Mouse (Mus musculus): ENCODE data around the gene Trio. TPM values are rescaled to one million over a fixed set of nuclear protein-coding genes. Genes with fewer than 3 reads are reported as not detected.

Gene Trio
- polyA plus RNA-seq, 1 experiment = 154 TPM

DNA sequence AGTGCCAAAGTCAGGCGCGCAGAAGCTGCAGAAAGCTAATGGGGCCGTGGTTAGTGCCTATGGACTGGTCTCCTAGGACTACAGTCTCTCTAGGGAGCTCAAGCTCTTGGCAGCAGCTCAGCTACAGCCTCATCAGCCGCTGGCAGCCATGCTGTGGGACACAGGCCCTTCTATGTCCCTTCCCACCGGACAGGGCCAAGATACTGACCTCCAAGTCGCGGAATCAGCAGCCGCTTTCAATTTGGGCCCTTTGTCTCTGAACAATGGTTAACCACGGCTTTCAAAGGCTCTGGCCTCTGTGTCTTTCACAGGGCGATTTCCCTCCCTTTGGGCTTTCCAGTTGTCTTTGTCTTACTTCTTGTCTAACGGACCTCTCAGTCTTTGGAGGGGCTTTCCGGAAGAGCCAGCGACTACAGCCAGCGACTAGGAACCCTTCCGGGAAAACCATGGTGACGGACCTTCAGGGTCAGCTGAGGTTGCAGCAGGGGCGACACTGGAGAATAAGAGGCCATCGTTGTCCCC, 25.5 kb upstream of the Trio start:
- H3K27ac ChIP-seq (ENCODE audit: insufficient read depth, low read length) = no peak overlapping the region

DNA sequence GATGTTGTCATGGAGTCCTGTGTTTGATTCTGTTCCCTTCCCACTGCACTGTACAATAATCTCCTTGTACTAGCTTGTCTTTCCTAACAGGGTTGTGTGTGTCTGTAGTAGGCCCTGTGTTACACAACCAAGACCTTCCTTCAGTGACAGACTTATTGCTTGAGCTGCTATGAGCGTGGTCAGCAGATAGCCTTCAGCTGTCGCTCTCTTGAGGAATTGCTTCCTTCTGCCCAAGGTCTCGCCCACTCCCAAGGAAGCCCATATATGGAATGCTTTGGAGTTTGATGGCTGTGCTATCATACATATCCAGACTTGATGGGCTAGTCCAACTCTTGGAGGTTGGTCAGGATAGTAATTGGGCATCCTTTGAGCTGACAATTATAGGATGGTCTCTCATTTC, 22.1 kb upstream of the Trio start:
- no peak overlapping the region for H3K27ac ChIP-seq (ENCODE audit: insufficient read depth, low read length)
- no peaks in the 10 kb centered on the region for H3K4me1 ChIP-seq (ENCODE audit: control insufficient read depth, insufficient read depth, low read length)
- TF ChIP-seq CTCF (IDR thresholded peaks at IDR 0.05; ENCODE audit: borderline replicate concordance, insufficient read depth, low read length) = no peak
- no peak for TF ChIP-seq POLR2A (IDR thresholded peaks at IDR 0.05; ENCODE audit: low read depth, low read length)
- no peak overlapping the region for H3K4me3 ChIP-seq (ENCODE audit: insufficient read depth, low read length)

More for the DNA sequence above, 25.5 kb upstream of the Trio start:
- Histone ChIP-seq H3K4me3 (ENCODE audit: insufficient read depth, low read length) (no peak overlapping the region), H3K4me1 (ENCODE audit: control insufficient read depth, insufficient read depth, low read length) (no peaks in the 10 kb centered on the region)
- TF ChIP-seq POLR2A (IDR thresholded peaks at IDR 0.05; ENCODE audit: low read depth, low read length) (no peak), CTCF (IDR thresholded peaks at IDR 0.05; ENCODE audit: borderline replicate concordance, insufficient read depth, low read length) (no peak)

DNA sequence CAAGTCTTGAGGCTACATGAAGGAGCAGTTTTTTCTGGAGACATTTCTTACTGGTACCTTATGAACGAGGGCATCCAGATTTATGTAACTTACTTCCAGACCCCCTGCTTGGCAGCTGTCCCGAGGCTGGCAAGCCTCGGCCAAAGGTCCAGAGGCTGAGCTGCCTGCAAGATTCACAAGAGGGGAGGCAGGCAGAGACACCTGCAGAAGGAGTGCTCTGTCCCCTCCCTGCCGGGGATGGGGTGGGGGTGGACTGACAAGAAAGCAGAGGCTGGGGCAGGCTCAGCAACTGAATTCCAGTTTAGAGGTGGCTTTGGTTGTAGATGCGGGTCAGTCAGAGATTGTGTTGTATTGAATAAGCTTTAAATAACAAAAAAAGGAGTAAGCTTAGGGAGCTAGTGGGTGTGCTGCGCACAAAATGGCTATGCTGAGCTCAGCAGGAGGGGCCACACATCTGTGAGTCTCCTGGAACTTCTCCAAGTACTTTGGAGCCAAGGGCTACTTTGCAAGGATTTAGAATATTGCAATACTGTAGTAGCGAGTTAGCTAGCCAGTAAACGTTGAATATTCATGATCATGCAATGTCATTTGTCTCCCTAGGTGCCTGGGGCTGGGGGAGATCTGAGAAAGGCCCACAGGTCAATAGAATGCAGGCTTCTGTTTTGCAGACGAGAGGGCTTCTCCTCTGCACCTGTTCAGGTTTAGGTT, 15.7 kb upstream of the Trio start:
- TF ChIP-seq POLR2A (IDR thresholded peaks at IDR 0.05; ENCODE audit: low read depth, low read length) (no peak), CTCF (IDR thresholded peaks at IDR 0.05; ENCODE audit: borderline replicate concordance, insufficient read depth, low read length) (no peak)
- no peaks in the 10 kb centered on the region for H3K4me1 ChIP-seq (ENCODE audit: control insufficient read depth, insufficient read depth, low read length)
- no peak overlapping the region for H3K4me3 ChIP-seq (ENCODE audit: insufficient read depth, low read length)
- H3K27ac ChIP-seq (ENCODE audit: insufficient read depth, low read length) = no peak overlapping the region

DNA sequence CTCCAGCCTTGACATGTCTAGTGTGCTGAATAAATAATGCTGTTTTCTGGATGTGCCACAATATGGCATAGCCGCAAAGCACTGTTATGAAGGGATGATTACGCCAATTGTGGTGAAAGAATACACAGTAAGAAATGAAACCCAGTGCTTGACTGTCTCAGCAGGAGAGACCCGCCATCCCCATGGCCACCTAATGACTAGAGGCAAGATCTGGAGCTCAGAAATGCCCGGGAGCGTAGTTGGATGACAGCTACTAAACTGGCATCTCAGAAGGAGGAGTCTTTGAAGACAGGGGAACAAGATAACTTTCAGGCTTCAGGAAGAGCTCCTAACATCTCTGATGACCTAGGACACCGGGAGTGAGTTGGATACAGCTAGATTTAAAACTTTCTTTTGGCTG, 12.0 kb upstream of the Trio start:
- no peaks in the 10 kb centered on the region for H3K4me1 ChIP-seq (ENCODE audit: control insufficient read depth, insufficient read depth, low read length)
- TF ChIP-seq POLR2A (IDR thresholded peaks at IDR 0.05; ENCODE audit: low read depth, low read length) (no peak), CTCF (IDR thresholded peaks at IDR 0.05; ENCODE audit: borderline replicate concordance, insufficient read depth, low read length) (no peak)
- H3K27ac ChIP-seq (ENCODE audit: insufficient read depth, low read length) = no peak overlapping the region
- no peak overlapping the region for H3K4me3 ChIP-seq (ENCODE audit: insufficient read depth, low read length)

DNA sequence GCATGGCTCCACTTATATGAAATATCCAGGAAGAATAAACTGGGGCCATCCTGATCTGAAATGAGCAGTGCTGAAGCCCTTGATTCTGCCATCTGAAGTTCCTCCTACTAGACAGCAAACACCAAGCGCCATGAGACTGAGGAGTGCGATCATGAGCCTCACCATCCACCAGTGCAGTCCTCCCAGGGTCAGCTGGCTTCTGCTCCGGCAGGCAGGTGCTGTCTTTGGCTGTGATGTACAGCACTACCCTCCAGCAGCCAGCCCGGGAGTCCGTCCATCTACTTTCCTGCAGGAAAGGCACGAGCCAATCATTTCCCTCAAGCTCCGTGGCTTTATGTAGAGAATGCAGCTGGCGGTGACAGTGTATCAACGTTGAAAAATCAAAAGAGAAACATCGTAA, 10.0 kb upstream of the Trio start:
- H3K27ac ChIP-seq (ENCODE audit: insufficient read depth, low read length) = no peak overlapping the region
- no peaks in the 10 kb centered on the region for H3K4me1 ChIP-seq (ENCODE audit: control insufficient read depth, insufficient read depth, low read length)
- no peak overlapping the region for H3K4me3 ChIP-seq (ENCODE audit: insufficient read depth, low read length)
- TF ChIP-seq POLR2A (IDR thresholded peaks at IDR 0.05; ENCODE audit: low read depth, low read length) (no peak), CTCF (IDR thresholded peaks at IDR 0.05; ENCODE audit: borderline replicate concordance, insufficient read depth, low read length) (no peak)

DNA sequence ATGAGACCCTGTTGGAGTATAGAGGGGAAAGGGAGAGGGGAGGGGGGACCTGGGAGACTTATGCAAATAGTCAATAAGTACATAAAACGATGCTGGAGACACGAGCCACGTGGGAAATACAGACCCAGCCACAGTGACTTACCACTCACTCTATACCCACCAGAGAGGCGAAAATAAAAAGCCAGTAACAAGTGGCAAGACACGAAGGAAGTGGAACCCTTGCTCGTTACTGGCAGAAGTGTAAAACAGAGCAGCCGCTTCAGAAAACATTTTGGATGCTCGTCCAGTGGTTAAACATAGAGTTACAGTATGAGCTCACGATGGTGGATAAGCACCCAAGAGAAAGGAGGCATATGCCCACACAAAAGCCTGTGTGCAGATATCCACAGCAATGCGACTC, 9.0 kb upstream of the Trio start:
- H3K27ac ChIP-seq (ENCODE audit: insufficient read depth, low read length) = no peak overlapping the region
- no peak for TF ChIP-seq CTCF (IDR thresholded peaks at IDR 0.05; ENCODE audit: borderline replicate concordance, insufficient read depth, low read length)
- TF ChIP-seq POLR2A (IDR thresholded peaks at IDR 0.05; ENCODE audit: low read depth, low read length) = no peak
- H3K4me1 ChIP-seq (ENCODE audit: control insufficient read depth, insufficient read depth, low read length) = no peaks in the 10 kb centered on the region
- H3K4me3 ChIP-seq (ENCODE audit: insufficient read depth, low read length) = no peak overlapping the region

DNA sequence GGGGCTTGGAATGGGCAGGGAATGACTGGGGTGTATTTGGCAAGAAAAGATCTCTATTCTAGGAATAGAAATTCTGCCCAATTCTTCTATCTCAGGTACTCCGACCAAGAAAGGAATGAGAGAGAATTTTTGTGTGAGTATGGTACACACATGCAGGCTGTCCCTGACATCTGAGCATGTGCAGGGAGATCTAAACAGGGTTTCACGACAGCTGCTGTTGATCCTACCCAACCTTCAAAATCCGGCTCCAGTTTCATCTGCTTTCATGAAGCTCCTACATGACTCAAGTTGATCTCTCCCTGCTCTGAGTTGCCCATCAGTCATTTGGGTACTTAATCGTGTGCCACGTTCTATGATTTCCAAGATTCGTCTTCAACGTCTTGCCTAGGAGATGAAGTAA, 3.7 kb upstream of the Trio start:
- H3K4me1 ChIP-seq (ENCODE audit: control insufficient read depth, insufficient read depth, low read length) = no peaks in the 10 kb centered on the region; the same call in 1 of the 2 replicates
- no peak for TF ChIP-seq CTCF (IDR thresholded peaks at IDR 0.05; ENCODE audit: borderline replicate concordance, insufficient read depth, low read length)
- TF ChIP-seq POLR2A (IDR thresholded peaks at IDR 0.05; ENCODE audit: low read depth, low read length) = no peak
- H3K27ac ChIP-seq (ENCODE audit: insufficient read depth, low read length) = no peak overlapping the region
- H3K4me3 ChIP-seq (ENCODE audit: insufficient read depth, low read length) = no peak overlapping the region

DNA sequence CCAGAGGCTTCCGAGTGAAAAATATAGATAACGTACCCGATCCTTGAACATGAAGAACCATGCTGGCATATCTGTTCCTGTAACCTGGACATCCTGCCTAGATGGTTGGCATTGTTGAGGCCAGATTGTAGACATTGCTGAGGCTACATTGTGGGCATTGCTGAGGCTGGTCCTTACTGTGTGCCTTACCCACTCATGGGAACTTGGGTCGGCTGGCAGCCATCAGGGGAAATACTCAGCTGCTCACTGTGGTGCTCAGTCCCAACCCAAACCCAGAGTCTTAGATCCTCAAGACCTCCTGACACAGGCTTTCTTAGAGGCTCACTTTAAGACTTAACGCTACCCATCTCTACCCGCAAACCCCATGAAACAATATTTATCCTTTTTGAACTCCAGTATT, 2.9 kb upstream of the Trio start:
- Histone ChIP-seq H3K4me1 (ENCODE audit: control insufficient read depth, insufficient read depth, low read length) (no peaks in the 10 kb centered on the region; the same call in 1 of the 2 replicates), H3K4me3 (ENCODE audit: insufficient read depth, low read length) (no peak overlapping the region), H3K27ac (ENCODE audit: insufficient read depth, low read length) (no peak overlapping the region)
- TF ChIP-seq CTCF (IDR thresholded peaks at IDR 0.05; ENCODE audit: borderline replicate concordance, insufficient read depth, low read length) (no peak), POLR2A (IDR thresholded peaks at IDR 0.05; ENCODE audit: low read depth, low read length) (no peak)

DNA sequence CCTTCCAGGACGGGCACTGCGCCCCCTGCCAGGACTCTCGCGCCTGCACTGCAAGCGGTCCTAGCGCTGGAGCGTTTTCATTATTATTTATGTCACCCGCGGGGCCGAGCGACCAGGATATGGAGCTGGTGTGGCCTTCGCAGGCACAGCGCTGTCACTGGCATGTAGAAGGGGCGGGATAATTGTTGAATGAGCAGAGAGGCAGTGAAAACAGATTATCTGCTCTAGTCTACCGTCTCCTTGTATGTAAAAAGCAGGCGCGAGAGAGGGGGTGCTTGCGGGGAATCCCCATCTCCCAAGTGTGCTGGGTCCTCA, 476 bp upstream of the Trio start:
- no peak overlapping the region for H3K27ac ChIP-seq (ENCODE audit: insufficient read depth, low read length)
- TF ChIP-seq CTCF (IDR thresholded peaks at IDR 0.05; ENCODE audit: borderline replicate concordance, insufficient read depth, low read length) = peak; percentile 95
- TF ChIP-seq POLR2A (IDR thresholded peaks at IDR 0.05; ENCODE audit: low read depth, low read length) = no peak; the same call in 1 of the 2 replicates
- peaks cover 7% of the 10 kb centered on the region for H3K4me1 ChIP-seq (ENCODE audit: control insufficient read depth, insufficient read depth, low read length)
- peak overlapping the region; percentile 8 for H3K4me3 ChIP-seq (ENCODE audit: insufficient read depth, low read length)

DNA sequence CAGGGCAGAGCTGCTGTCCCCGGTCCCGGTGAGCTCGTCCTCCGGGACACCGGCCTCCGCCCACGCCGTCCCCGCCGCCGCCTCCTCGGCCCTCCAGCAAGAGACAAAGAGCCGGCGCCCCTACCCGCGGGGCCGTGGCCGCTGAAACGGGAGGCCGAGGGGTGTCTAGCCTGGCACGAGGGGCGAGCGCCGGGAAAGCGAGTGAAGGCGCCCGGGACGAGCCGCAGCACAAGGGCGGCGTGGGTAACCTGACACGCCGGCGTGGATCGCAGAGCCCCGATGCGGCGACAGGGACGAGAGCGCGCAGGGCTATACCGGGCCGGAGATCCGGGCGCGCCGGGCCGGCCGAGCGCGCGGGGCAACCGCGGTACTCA, 696 bp downstream of the Trio start:
- Histone ChIP-seq H3K4me3 (ENCODE audit: insufficient read depth, low read length) (peak overlapping the region; percentile 77), H3K4me1 (ENCODE audit: control insufficient read depth, insufficient read depth, low read length) (peaks cover 15% of the 10 kb centered on the region), H3K27ac (ENCODE audit: insufficient read depth, low read length) (peak overlapping the region; percentile 93)
- no peak for TF ChIP-seq POLR2A (IDR thresholded peaks at IDR 0.05; ENCODE audit: low read depth, low read length)
- TF ChIP-seq CTCF (IDR thresholded peaks at IDR 0.05; ENCODE audit: borderline replicate concordance, insufficient read depth, low read length) = no peak

Measured in embryonic fibroblast, embryonic 13.5 days (primary cell).